Comparison of ENCODE assay signal across 29 mouse cellular contexts in genomic region chr6:51417306-51417936, GRCm38 (mm10). TPM values are rescaled to one million over a fixed set of nuclear protein-coding genes. Genes with fewer than 3 reads are reported as not detected.
DNase-seq lines count a peak whose midpoint lies in the region; ATAC-seq and TF ChIP-seq lines count a peak whose summit lies in the region.
"Had no signal": no experiment of that assay in that cellular context is flagged by ENCODE, and none has a peak within 500 bp of the region (broad histone marks: within the 10 kb centered on the region; RNA-seq: fewer than 3 reads in every experiment).

No protein-coding gene starts in this region.

- peaks cover 14% of the 10 kb centered on the region for H3K4me1 ChIP-seq in liver, adult 2 months (ENCODE audit: control insufficient read depth, insufficient read depth, low read length)
- H3K4me1 ChIP-seq: embryonic facial prominence, embryonic 10.5 days; forebrain, embryonic 10.5 days; forebrain, embryonic 13.5 days had no signal

- DNase-seq in liver, adult 2 months (ENCODE audit: extremely low read depth, low read depth, low spot score), result peak; percentile 92
- DNase-seq in liver, result no peak
- DNase-seq in lung, postnatal 10 days, result peak; percentile 24
- DNase-seq in lung, postnatal 25 days (ENCODE audit: low spot score), result no peak
- DNase-seq in fat pad, adult 2 months (ENCODE audit: extremely low read depth, low read depth, low spot score), result peak; percentile 97
- no peak for DNase-seq in neural tube, embryonic 10.5 days (ENCODE audit: extremely low spot score, low spot score)
- DNase-seq: adrenal gland, postnatal 14 days; cerebellum, adult 11-12 months; cerebellum, adult 8-10 months; cerebellum, postnatal 10 days; cerebellum, postnatal 36 days; embryo, embryonic 11 days; gastrocnemius, postnatal 10 days; gastrocnemius, postnatal 36 days; heart, adult 11 months; heart, postnatal 4 days had no signal

- no peak for TF ChIP-seq POLR2A in liver, adult 2 months (IDR thresholded peaks at IDR 0.05; ENCODE audit: extremely low read depth, insufficient read depth, low read length)

- no peak overlapping the region for H3K4me3 ChIP-seq in liver, adult 2 months (ENCODE audit: insufficient read depth, low read depth, low read length)
- H3K4me3 ChIP-seq: embryonic facial prominence, embryonic 10.5 days; embryonic facial prominence, embryonic 13.5 days; erythroblast, embryonic 14.5 days; forebrain, embryonic 10.5 days; forebrain, embryonic 13.5 days had no signal

- no peaks in the 10 kb centered on the region for H3K79me2 ChIP-seq in liver, adult 2 months (ENCODE audit: control insufficient read depth, insufficient read depth, low read length)

- H3K27me3 ChIP-seq in liver, adult 2 months (ENCODE audit: control insufficient read depth, insufficient read depth, low read length), result no peaks in the 10 kb centered on the region
- H3K27me3 ChIP-seq: embryonic facial prominence, embryonic 13.5 days; forebrain, embryonic 13.5 days had no signal

- TF ChIP-seq CTCF in liver, adult 2 months (IDR thresholded peaks at IDR 0.05; ENCODE audit: low read depth, low read length), result no peak

- no peaks in the 10 kb centered on the region for H3K36me3 ChIP-seq in liver, adult 2 months (ENCODE audit: control insufficient read depth, insufficient read depth, low read length)
- H3K36me3 ChIP-seq: embryonic facial prominence, embryonic 10.5 days; embryonic facial prominence, embryonic 13.5 days; forebrain, embryonic 10.5 days had no signal

- ATAC-seq in megakaryocyte-erythroid progenitor cell, adult 5-6 weeks (replicated peaks; ENCODE audit: low FRiP score, low TSS enrichment, poor library complexity, severe bottlenecking), result no peak
- ATAC-seq: activated CD4-positive, CD25-positive, alpha-beta regulatory T cell, adult 4 months; CD4-positive, CD25-positive, alpha-beta regulatory T cell, adult 4 months; forebrain, embryonic 13.5 days; forebrain, embryonic 16.5 days; hindbrain, postnatal 0 days; inflammation-experienced regulatory T-cells, adult 6 months had no signal

- H3K9ac ChIP-seq in liver, adult 2 months (ENCODE audit: low read depth, low read length), result no peak overlapping the region
- H3K9ac ChIP-seq: embryonic facial prominence, embryonic 13.5 days; forebrain, embryonic 13.5 days; hindbrain, embryonic 14.5 days had no signal

- H3K27ac ChIP-seq in liver, adult 2 months (replicated peaks; ENCODE audit: insufficient read depth, low read depth, low read length), result peak overlapping the region; percentile 65
- H3K27ac ChIP-seq: embryonic facial prominence, embryonic 10.5 days; embryonic facial prominence, embryonic 13.5 days; forebrain, embryonic 10.5 days; forebrain, embryonic 13.5 days; hindbrain, embryonic 14.5 days; hindbrain, postnatal 0 days had no signal

- WGBS in liver, adult 2 months, result 30% methylated on average over 4 of the region's 4 CpGs

RNA-seq across cellular contexts. Expression of gene Nfe2l3, which starts 15.0 kb away (rescaled TPM):
- total RNA-seq in liver, adult 2 months (2014; rRNA removed), result 0.18 and 0.81 TPM in 2 replicates
- polyA plus RNA-seq in liver, adult 2 months (2012; rRNA removed), result 0.04 and 0.33 TPM in 2 replicates
- not detected in 2 replicates for total RNA-seq in megakaryocyte-erythroid progenitor cell, adult 5-6 weeks (2014; fragmentation: Nextera tagmentation)
- total RNA-seq in megakaryocyte-erythroid progenitor cell, adult 5-6 weeks (2017), result not detected in 2 replicates
- total RNA-seq: gastrocnemius, adult 18-20 months had no signal
- polyA plus RNA-seq: erythroblast, embryonic 14.5 days had no signal

RNA-seq across cellular contexts. Expression of gene Hnrnpa2b1, which starts 52.3 kb away (rescaled TPM):
- total RNA-seq in liver, adult 2 months (2014; rRNA removed), result 151 and 166 TPM in 2 replicates
- polyA plus RNA-seq in liver, adult 2 months (2012; rRNA removed), result 43.8 and 49.2 TPM in 2 replicates
- 1,156 and 1,577 TPM in 2 replicates for total RNA-seq in megakaryocyte-erythroid progenitor cell, adult 5-6 weeks (2014; fragmentation: Nextera tagmentation)
- total RNA-seq in megakaryocyte-erythroid progenitor cell, adult 5-6 weeks (2017), result 1,688 and 2,170 TPM in 2 replicates

RNA-seq across cellular contexts. Expression of gene Cbx3, which starts 52.7 kb away (rescaled TPM):
- total RNA-seq in liver, adult 2 months (2014; rRNA removed), result 37.7 and 42.0 TPM in 2 replicates
- 3.7 TPM in 2 replicates for polyA plus RNA-seq in liver, adult 2 months (2012; rRNA removed)
- total RNA-seq in megakaryocyte-erythroid progenitor cell, adult 5-6 weeks (2014; fragmentation: Nextera tagmentation), result 292 and 301 TPM in 2 replicates
- 423 and 530 TPM in 2 replicates for total RNA-seq in megakaryocyte-erythroid progenitor cell, adult 5-6 weeks (2017)

Comparison
In these comparisons a context has a peak if more than half of its experiments do, and no peak if none do; other contexts are left out.
1. DNase-seq: peak in liver, adult 2 months (single experiment), lung, postnatal 10 days (single experiment) and fat pad, adult 2 months (single experiment); none in liver (single experiment), lung, postnatal 25 days (single experiment) and neural tube, embryonic 10.5 days (single experiment).